Mouse (Mus musculus) limb, embryonic 12.5 days (tissue): ENCODE measurements around the gene St3gal3. TPM values are rescaled to one million over a fixed set of nuclear protein-coding genes. Genes with fewer than 3 reads are reported as not detected.

Experiments
- ATAC-seq: fragments of 200-750 bp; cut with Nextera tagmentation; 2 replicates; pipeline ENCODE4 v1.8.0; 2017; ENCODE audit warnings: low read depth, moderate TSS enrichment; ENCODE audit not compliant: insufficient number of reproducible peaks, insufficient read depth, low FRiP score, low TSS enrichment
- H3K27ac ChIP-seq: fragments of 300-500 bp; sonication (generic); 2 replicates; pipeline ENCODE4 v1.5.1; 2016; ENCODE audit warnings: mild to moderate bottlenecking, moderate library complexity
- H3K27me3 ChIP-seq: fragments of 300-500 bp; sonication (generic); 2 replicates; pipeline ENCODE4 v1.6.1; 2016; ENCODE audit warnings: mild to moderate bottlenecking, moderate library complexity
- H3K36me3 ChIP-seq: fragments of 300-500 bp; sonication (generic); 2 replicates; pipeline ENCODE4 v1.6.1; 2016; ENCODE audit warnings: mild to moderate bottlenecking, moderate library complexity
- H3K4me1 ChIP-seq: fragments of 300-500 bp; sonication (generic); replicated peaks from 2 replicates; pipeline ENCODE4 v1.6.1; 2016
- H3K4me2 ChIP-seq: fragments of 300-500 bp; sonication (generic); 2 replicates; pipeline ENCODE4 v1.6.1; 2016; ENCODE audit warnings: mild to moderate bottlenecking, moderate library complexity
- H3K4me3 ChIP-seq: fragments of 300-500 bp; sonication (generic); replicated peaks from 2 replicates; pipeline ENCODE4 v1.5.1; 2016; ENCODE audit warnings: mild to moderate bottlenecking
- H3K9ac ChIP-seq: fragments of 300-500 bp; sonication (generic); replicated peaks from 2 replicates; pipeline ENCODE4 v1.6.1; 2016; ENCODE audit warnings: mild to moderate bottlenecking, moderate library complexity
- H3K9me3 ChIP-seq: fragments of 300-500 bp; sonication (generic); 2 replicates; pipeline ENCODE4 v1.6.1; 2016; ENCODE audit warnings: mild to moderate bottlenecking, moderate library complexity
- WGBS: fragments of 180-500 bp; shearing (Covaris S2); methylation state at CpG from one replicate; pipeline ENCODE4 v1.1.7; 2016; 5-methylcytosine and 5-hydroxymethylcytosine counted together
- polyA plus RNA-seq: library from polyadenylated mRNA; unstranded; fragments of >200 nt; fragmentation: Nextera tagmentation; extraction: Ambion mirVana; gene quantifications from 2 replicates; pipeline ENCODE4 v1.2.1, GENCODE M21; 2016

Gene St3gal3
- polyA plus RNA-seq, 1 experiment from 2014 or later: 12.1 TPM

DNA sequence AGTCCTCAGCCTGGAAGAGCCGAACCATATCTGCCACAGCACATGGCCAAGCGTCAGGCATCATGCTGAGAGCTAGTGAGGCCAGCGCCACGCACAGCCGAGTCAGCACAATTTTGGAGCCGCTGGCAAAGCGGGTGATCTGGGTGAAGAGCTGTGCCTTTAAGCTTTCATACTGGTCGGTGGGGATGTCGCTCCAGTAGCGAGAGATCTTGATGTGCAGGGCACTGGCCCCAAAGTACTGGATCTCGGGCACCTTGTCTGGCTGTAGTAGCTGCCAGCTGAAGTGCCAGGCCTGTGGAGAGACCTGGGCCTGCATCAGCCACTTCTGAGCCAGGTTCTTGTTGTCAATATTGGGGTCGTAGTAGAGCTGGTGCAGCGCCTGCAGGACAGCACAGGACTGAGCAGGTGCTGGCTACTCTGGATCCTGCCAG is 222.6 kb downstream of the St3gal3 start:
- Histone ChIP-seq H3K9me3 (no peaks in the 10 kb centered on the region), H3K4me2 (no peak overlapping the region), H3K4me3 (no peak overlapping the region), H3K27me3 (no peaks in the 10 kb centered on the region), H3K9ac (no peak overlapping the region), H3K27ac (no peak overlapping the region), H3K36me3 (peaks cover 47% of the 10 kb centered on the region), H3K4me1 (peaks cover 34% of the 10 kb centered on the region)
- 93% methylated on average over 13 of the region's 13 CpGs for WGBS
- no peak for ATAC-seq

GRCm38 (mm10) chr4:117908834-117909453 is 225.8 kb downstream of the St3gal3 start:
- Histone ChIP-seq H3K27me3 (no peaks in the 10 kb centered on the region), H3K36me3 (peaks cover 74% of the 10 kb centered on the region), H3K27ac (no peak overlapping the region), H3K4me1 (peaks cover 21% of the 10 kb centered on the region), H3K9me3 (no peaks in the 10 kb centered on the region), H3K4me3 (no peak overlapping the region), H3K4me2 (no peak overlapping the region), H3K9ac (no peak overlapping the region)
- ATAC-seq: no peak
- 77% methylated on average over 8 of the region's 8 CpGs for WGBS

DNA sequence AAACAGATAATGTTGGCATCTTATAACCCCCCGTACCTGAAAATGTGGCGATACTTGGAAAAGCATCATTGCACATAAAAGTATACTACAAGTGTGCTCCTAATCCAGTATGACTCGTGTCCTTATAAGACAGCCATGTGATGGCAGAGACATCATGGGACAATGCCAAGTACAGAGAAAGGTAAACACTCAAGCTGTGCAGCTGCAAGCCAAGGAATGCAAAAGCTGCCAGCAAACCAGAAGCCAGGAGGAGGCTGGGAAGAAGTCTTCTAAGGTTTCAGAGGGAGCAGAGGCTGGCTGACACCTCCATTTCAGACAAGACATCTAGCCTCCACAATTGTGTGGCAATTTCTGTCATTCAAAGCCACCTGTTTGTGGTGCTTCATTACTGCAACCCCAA is 228.5 kb downstream of the St3gal3 start:
- no peak for ATAC-seq
- H3K9ac ChIP-seq: no peak overlapping the region
- no peaks in the 10 kb centered on the region for H3K9me3 ChIP-seq
- H3K36me3 ChIP-seq: peaks cover 88% of the 10 kb centered on the region
- no peaks in the 10 kb centered on the region for H3K27me3 ChIP-seq
- peaks cover 4% of the 10 kb centered on the region; the same call in 1 of the 2 replicates for H3K4me1 ChIP-seq
- no peak overlapping the region for H3K27ac ChIP-seq
- 91% methylated on average over 3 of the region's 3 CpGs for WGBS
- H3K4me2 ChIP-seq: no peak overlapping the region
- no peak overlapping the region for H3K4me3 ChIP-seq

DNA sequence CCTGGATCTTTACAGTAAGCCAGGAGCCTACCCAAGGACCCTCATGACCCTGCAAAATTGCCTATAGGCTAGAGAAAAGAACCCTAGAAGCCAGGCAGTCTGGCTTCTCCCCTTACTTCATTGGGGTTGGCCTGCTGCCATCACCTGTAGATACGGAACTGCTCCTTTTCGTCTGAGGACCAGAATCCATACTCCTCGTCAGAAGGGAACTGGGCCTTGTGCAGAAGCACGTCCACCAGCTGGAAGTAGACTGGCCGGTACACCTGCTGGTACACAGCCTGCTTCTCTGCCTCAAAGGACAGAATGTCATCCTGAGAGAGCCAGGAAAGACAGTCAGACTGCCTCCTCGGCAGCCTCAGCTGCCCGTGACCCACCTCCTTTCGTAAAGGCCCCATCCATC is 230.0 kb downstream of the St3gal3 start:
- no peaks in the 10 kb centered on the region for H3K27me3 ChIP-seq
- 94% methylated on average over 8 of the region's 8 CpGs for WGBS
- H3K9ac ChIP-seq: no peak overlapping the region
- no peak overlapping the region for H3K27ac ChIP-seq
- H3K4me1 ChIP-seq: peaks cover 4% of the 10 kb centered on the region; the same call in 1 of the 2 replicates
- no peak for ATAC-seq
- H3K9me3 ChIP-seq: no peaks in the 10 kb centered on the region
- H3K4me3 ChIP-seq: no peak overlapping the region
- no peak overlapping the region for H3K4me2 ChIP-seq
- peaks cover 89% of the 10 kb centered on the region for H3K36me3 ChIP-seq

DNA sequence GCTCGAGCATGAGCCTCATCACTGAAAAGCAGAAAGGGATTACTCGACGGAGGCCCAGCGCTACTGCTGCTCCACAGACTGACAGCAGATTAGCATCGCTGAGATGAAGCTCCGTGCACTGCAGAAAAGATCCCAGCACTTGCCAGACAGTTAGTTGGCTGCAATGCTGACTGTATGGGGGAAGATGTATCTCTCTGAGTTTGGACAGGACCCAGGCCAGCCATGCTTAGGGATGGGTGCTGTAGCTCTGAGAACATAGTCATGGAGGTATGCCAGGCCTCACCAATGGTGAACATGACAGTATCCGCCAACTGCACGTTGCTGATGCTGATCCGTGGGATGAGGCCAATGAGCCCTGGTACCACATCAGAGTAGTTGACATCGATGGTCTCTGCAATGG is 230.6 kb downstream of the St3gal3 start:
- Histone ChIP-seq H3K4me1 (peaks cover 4% of the 10 kb centered on the region; the same call in 1 of the 2 replicates), H3K9me3 (no peaks in the 10 kb centered on the region), H3K4me3 (no peak overlapping the region), H3K36me3 (peaks cover 92% of the 10 kb centered on the region), H3K4me2 (no peak overlapping the region), H3K9ac (no peak overlapping the region), H3K27ac (no peak overlapping the region), H3K27me3 (no peaks in the 10 kb centered on the region)
- no peak for ATAC-seq
- WGBS: 95% methylated on average over 10 of the region's 10 CpGs

DNA sequence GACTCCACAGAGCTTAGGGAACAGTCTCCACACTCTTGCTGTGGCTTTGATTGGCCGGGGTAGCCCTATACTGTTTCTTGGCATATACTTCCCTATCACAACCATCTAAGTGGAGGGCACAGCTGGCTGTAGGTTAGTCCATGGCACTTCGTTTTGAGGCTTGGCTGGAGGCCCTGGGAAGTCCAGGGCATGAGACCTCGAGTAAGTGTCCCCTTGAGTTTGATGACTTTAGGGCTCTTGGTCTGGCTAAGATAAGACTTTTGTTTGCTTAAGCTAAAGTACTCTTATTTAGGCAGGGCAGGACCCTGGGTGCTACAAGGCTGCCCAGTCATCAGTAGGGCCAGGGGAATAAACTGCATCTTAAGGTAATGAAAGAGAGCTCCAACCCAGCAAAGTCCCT is 236.6 kb downstream of the St3gal3 start:
- Histone ChIP-seq H3K4me3 (no peak overlapping the region), H3K27me3 (no peaks in the 10 kb centered on the region), H3K4me2 (no peak overlapping the region), H3K27ac (no peak overlapping the region), H3K9ac (no peak overlapping the region), H3K9me3 (no peaks in the 10 kb centered on the region), H3K4me1 (no peaks in the 10 kb centered on the region), H3K36me3 (peaks cover 94% of the 10 kb centered on the region)
- 71% methylated on average over 3 of the region's 3 CpGs for WGBS
- no peak for ATAC-seq

DNA sequence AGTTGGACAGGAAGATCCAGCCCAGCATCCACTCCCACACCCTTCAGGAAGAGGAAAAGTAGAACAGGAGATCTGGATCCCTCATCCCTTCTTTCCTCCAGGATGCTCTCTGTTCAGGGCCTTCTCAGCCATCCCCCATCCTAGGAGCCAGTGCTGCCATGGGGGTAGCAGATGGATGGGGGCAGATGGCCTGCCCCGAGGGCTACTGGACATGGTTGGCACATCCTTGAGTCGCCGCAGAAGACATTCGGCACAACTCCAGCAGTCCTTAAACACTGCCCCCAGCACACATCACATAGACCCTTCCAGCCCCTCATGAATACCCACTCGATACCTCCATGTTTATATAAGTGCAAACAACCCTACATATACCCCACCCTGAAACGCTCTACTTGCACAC is 238.7 kb downstream of the St3gal3 start:
- Histone ChIP-seq H3K9ac (no peak overlapping the region), H3K4me1 (peaks cover 7% of the 10 kb centered on the region), H3K9me3 (no peaks in the 10 kb centered on the region), H3K36me3 (peaks cover 73% of the 10 kb centered on the region), H3K4me2 (no peak overlapping the region), H3K27ac (no peak overlapping the region), H3K4me3 (no peak overlapping the region), H3K27me3 (no peaks in the 10 kb centered on the region)
- no peak for ATAC-seq
- WGBS: 95% methylated on average over 6 of the region's 6 CpGs

DNA sequence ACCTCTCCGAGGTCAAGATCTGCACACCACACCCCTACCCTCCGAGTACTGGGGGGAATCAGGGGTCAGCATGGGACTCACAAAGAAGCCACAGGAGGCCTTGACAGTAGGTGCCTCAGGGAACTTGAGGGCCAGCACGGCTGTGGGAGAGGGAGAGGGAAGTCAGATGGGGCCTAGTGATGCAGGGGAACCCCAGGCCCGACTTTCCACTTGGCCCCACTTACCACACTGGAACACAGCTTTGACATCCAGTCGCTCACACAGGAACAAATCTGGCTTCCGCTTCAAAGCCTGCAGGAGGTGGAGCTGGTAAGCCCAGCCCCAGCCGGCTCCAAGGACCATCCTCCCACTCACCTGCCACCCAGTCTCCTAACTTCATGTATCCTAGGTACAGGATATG is 239.4 kb downstream of the St3gal3 start:
- Histone ChIP-seq H3K4me1 (peaks cover 12% of the 10 kb centered on the region), H3K27me3 (no peaks in the 10 kb centered on the region), H3K9me3 (no peaks in the 10 kb centered on the region), H3K36me3 (peaks cover 66% of the 10 kb centered on the region), H3K4me3 (no peak overlapping the region), H3K4me2 (no peak overlapping the region), H3K9ac (no peak overlapping the region), H3K27ac (no peak overlapping the region)
- WGBS: 78% methylated on average over 7 of the region's 7 CpGs
- ATAC-seq: no peak

DNA sequence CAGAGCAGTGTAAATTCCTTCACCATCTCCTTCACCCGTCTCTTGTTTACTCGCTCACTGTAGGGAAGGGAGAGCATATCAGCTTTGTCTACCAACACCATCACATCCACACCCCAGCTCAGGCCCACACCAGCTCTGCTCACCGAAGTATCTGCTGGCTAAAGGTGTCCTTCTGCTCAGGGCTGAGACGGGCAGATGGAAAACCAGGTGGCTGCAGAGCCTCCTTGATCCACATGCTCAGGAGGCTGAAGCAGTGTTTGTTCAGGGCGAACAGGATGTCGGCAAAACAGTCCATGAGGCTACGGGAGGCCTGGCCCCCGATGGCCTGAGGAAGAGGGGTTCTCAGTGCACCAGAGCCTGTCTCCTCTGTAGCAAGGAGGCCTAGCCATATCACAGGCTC is 240.1 kb downstream of the St3gal3 start:
- H3K9me3 ChIP-seq: no peaks in the 10 kb centered on the region
- WGBS: 89% methylated on average over 8 of the region's 8 CpGs
- H3K27me3 ChIP-seq: no peaks in the 10 kb centered on the region
- ATAC-seq: no peak
- H3K9ac ChIP-seq: no peak overlapping the region
- H3K4me1 ChIP-seq: peaks cover 12% of the 10 kb centered on the region
- no peak overlapping the region for H3K27ac ChIP-seq
- H3K4me2 ChIP-seq: no peak overlapping the region
- H3K36me3 ChIP-seq: peaks cover 65% of the 10 kb centered on the region
- no peak overlapping the region for H3K4me3 ChIP-seq

DNA sequence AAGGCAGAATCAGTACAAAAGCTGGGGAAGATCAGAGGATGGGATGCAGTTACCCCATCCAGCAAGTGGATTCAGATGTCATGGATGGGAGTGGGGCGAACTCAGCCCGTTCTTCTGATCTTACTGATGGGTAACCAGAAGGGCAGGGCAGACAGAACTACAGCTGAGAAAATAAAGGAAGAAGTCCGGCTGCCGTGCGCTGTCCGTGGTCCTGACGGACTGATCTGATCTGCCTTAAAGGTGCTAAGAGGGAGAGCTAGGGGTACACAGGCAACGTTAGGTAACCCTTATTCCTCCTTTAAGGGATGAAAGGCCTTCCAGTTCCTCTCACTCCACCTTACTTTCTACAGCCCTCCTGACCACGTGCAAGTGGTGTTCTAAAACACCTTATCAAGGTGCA is 241.3 kb downstream of the St3gal3 start:
- no peak for ATAC-seq
- Histone ChIP-seq H3K36me3 (peaks cover 61% of the 10 kb centered on the region), H3K9ac (no peak overlapping the region), H3K27me3 (no peaks in the 10 kb centered on the region), H3K4me2 (no peak overlapping the region), H3K4me1 (peaks cover 12% of the 10 kb centered on the region), H3K9me3 (no peaks in the 10 kb centered on the region), H3K4me3 (no peak overlapping the region), H3K27ac (no peak overlapping the region)
- WGBS: 23% methylated on average over 9 of the region's 9 CpGs

GRCm38 (mm10) chr4:117891738-117892161 is 243.0 kb downstream of the St3gal3 start, which contains the start of gene Dph2:
Gene Dph2 (minus strand): TSS chr4:117892032.
- Histone ChIP-seq H3K4me1 (peaks cover 14% of the 10 kb centered on the region), H3K4me3 (peak within 1 kb of the TSS; percentile 77), H3K9me3 (no peaks in the 10 kb centered on the region), H3K4me2 (peak within 1 kb of the TSS; percentile 85), H3K27ac (no peak within 1 kb of the TSS), H3K36me3 (peaks cover 45% of the 10 kb centered on the region), H3K9ac (peak within 1 kb of the TSS; percentile 62), H3K27me3 (no peaks in the 10 kb centered on the region)
- under 1% methylated on average over 21 of the region's 21 CpGs for WGBS
- peak; percentile 78 for ATAC-seq

GRCm38 (mm10) chr4:117890750-117891149 is 244.0 kb downstream of the St3gal3 start:
- 0 out of 2 replicates have a peak overlapping the region, but pooled peaks have one; percentile 62 for H3K9ac ChIP-seq
- WGBS: 86% methylated on average over 8 of the region's 8 CpGs
- no peaks in the 10 kb centered on the region for H3K9me3 ChIP-seq
- peak overlapping the region; percentile 77 for H3K4me3 ChIP-seq
- no peak overlapping the region for H3K27ac ChIP-seq
- ATAC-seq: no peak
- peaks cover 35% of the 10 kb centered on the region for H3K36me3 ChIP-seq
- H3K27me3 ChIP-seq: no peaks in the 10 kb centered on the region
- peaks cover 24% of the 10 kb centered on the region for H3K4me1 ChIP-seq
- peak overlapping the region; percentile 85 for H3K4me2 ChIP-seq
